Mouse (Mus musculus) adrenal gland, postnatal 10 days (tissue): ENCODE results near the gene Ak5. TPM values are rescaled to one million over a fixed set of nuclear protein-coding genes. Genes with fewer than 3 reads are reported as not detected.
"Not testable (repeated sequence)": the region's sequence is repeated elsewhere in the genome, so short reads cannot be mapped to it uniquely, and the experiment has no call there.

Experiments
- DNase-seq: peaks from one replicate; pipeline ENCODE4 v3.0.0; 2021; ENCODE audit warnings: mixed read lengths
- total RNA-seq, 2 experiments: library from RNA; stranded (reverse); gene quantifications; 2 replicates each; pipeline ENCODE4 v1.2.3; 2021

Ak5 gene
- total RNA-seq, 2 experiments from 2014 or later = 3.0 to 4.1 TPM

- no peak for DNase-seq
Observed at GRCm38 (mm10) chr3:152475278-152475669, 192.9 kb downstream of the Ak5 start.

- peak; percentile 75 for DNase-seq
Observed at GRCm38 (mm10) chr3:152474582-152475277, 193.4 kb downstream of the Ak5 start.

GRCm38 (mm10) chr3:152472676-152473075, 195.5 kb downstream of the Ak5 start:
- no peak for DNase-seq

DNA sequence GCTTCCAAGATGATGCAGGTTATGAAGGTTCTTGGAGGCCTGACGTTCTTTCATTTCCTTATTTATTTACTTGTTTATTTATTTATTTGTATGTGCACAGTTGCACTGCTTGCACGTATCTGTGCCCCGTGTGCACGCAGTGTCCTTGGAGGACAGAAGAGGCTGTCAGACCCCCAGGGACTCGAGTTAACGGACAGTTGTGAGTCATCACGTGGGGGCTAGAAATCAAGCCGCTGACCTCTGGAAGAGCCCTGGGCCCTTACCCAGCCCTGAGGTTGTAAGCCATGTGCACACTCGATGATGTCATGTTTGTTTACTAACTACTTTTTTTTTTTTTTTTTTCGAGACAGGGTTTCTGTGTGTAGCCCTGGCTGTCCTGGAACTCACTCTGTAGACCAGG, 197.8 kb downstream of the Ak5 start:
- peak; percentile 5 for DNase-seq

GRCm38 (mm10) chr3:152469423-152470200, 198.5 kb downstream of the Ak5 start:
- peak; percentile 4 for DNase-seq

GRCm38 (mm10) chr3:152468569-152469041, 199.6 kb downstream of the Ak5 start:
- peak; percentile 1 for DNase-seq

DNA sequence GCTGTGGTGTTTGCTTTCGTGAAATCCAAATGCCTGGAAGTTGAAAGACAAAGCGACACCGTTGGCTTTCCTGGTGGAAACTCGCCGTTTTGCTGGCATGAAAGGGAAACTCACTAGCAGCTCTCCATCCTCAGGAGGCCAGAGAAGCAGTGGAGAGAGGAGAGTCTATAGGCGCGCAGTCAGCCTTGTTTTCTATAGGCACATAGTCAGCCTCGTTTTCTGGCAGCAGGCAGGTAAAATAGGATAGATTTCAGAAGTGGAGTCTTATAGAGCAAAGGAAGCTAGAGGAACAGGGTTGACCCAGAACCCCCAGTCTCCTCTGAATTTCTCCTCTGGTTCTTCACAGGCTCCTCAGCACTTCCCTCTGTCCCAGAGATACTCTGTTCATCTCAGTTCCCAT, 200.1 kb downstream of the Ak5 start:
- peak; percentile 0 for DNase-seq

DNA sequence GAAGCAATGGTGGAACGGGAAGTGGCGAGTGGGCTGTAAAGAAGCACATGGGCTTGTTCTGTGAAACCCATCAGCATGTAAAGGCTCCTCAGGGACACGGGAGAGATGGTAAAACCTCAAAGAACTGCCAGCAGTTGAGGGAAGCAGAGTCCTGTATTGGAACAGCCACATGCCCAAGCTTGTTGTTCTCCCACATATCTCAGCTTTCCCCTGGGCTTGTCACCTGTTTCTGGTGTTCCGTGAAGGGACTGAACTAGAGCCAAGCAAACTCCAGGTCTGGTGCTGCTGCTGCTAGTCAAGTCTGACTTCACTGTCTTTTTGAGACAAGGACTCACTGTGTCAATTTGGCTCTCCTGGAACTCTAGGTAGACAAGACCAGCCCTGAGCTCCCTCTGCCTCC, 200.8 kb downstream of the Ak5 start:
- DNase-seq = peak; percentile 1

GRCm38 (mm10) chr3:152466849-152467248, 201.3 kb downstream of the Ak5 start:
- DNase-seq = no peak

- peak; percentile 1 for DNase-seq
Observed at GRCm38 (mm10) chr3:152465338-152465737, 202.8 kb downstream of the Ak5 start.

GRCm38 (mm10) chr3:152464462-152464861, 203.7 kb downstream of the Ak5 start:
- no peak for DNase-seq

DNA sequence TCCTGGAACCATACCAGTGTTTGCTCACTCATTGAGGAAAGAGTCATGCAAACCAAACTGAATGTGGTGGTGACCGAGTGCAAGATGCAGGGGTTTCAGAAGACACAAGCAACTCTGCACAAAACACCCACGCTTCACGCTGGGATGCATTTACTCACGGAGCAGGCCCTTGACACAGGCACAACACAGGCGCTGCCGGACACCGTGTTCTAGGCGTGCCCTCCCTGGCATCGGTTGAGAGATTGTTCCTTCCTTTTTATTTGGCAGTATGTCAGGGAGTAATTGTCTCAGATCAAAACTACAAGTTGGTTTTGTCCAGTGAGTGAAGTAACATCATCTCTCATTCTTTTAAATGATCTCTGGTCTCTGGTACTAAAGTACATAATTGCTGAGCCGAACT, 205.3 kb downstream of the Ak5 start:
- DNase-seq = no peak

GRCm38 (mm10) chr3:152462038-152462547, 206.1 kb downstream of the Ak5 start:
- no peak for DNase-seq

- DNase-seq = no peak
Observed at GRCm38 (mm10) chr3:152460802-152461201, 207.4 kb downstream of the Ak5 start.

DNA sequence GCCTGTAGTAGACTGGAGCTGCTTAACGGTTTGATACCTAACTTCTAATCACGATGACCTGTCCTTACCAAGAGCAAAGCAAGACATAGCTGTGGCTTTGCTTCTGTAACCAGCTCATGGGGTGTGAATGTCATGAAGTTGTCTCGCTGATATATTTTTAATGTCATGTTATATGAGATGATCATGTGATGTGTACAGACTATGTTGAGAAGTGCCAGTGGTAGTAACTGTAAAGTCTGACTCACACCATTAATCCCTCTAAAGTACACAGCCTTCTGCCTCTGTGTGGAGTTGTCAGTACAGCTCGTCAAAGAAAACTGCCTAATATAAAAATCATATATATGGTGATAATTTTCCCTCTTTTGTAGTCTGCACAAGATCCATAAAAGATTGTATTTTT, 209.3 kb downstream of the Ak5 start:
- not testable (repeated sequence) for DNase-seq

GRCm38 (mm10) chr3:152457308-152458035, 210.7 kb downstream of the Ak5 start:
- no peak for DNase-seq

- DNase-seq = no peak
Observed at GRCm38 (mm10) chr3:152453163-152453562, 215.0 kb downstream of the Ak5 start.

- DNase-seq = no peak
Observed at GRCm38 (mm10) chr3:152446966-152447365, 221.2 kb downstream of the Ak5 start.

DNA sequence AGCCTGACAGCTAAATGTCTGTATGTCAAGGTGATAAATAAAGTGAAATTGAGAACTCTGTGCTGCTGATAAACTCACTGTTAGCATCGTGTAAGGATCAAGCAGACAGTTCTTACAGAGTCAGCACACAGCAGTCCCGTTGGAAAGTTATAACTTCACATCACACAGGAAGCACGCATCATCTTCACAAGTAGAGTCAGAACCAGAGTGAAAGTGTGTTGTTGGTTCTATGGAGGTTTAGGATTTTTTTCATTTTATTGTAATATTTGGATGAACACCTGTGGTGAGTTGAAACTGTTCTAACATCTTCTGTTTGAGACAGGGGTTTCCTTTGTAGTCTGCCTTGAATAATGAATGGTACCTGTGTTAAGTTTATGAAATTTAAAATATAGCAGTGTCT, 224.0 kb downstream of the Ak5 start:
- DNase-seq = no peak

GRCm38 (mm10) chr3:152442795-152443194, 225.4 kb downstream of the Ak5 start:
- no peak for DNase-seq

DNA sequence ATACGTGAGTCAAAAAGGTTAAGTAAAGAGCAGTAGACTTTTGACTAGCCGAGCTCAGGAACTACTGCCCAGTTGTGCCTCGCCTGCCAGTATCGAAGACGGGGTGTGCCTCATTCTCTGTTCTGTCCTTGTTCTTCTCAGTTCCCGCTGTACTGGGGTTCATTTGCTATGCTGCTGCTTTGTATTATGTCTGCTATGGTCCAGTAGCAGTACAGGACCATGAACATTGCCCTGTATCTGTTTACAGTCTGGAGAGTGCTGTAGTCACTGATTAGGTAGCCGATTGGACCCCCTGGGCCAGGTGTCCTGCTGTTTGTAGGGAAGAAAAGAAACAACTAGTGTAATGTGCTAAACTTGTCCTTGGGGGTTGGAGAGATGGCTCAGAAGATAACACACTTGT, 230.1 kb downstream of the Ak5 start:
- DNase-seq = no peak

DNA sequence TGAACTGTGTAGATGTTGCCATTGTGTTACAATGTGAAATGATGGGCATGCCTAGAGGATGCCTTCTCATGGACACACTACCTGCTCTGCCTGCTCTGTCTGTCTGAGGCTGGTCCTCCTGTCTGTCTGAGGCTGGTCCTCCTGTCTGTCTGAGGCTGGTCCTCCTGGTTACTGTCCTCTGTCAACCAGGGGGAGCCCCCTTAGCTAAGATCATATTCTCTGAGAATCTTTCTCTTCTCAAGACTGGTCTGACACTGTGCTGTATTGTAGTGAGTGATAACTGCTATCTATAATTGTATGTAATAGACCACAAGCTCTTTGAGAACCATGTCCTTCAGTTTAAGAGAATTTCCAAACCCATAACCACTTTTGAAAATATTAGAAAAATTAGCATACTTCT, 232.6 kb downstream of the Ak5 start:
- no peak for DNase-seq

DNA sequence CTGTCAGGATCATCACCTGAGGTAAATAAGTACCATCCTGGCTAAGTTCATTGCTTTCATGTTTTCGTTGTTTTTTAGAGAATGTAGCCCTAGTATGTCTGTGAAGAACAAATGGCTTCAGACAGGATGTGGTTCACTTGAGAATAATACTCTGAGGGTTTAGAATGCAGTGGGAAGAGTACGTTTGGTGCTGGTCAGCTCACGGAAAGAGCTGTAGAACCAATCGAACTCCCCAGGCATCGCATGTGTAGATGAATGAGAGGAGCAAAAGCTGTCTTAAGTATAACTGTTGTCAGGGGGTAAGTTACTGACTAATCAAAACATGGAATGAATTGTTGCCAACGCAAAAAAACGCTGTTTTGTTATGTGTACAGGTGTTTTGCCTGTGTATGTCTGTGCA, 235.5 kb downstream of the Ak5 start:
- DNase-seq = no peak
